Mouse (Mus musculus) cerebellum, adult 8-10 months (tissue): ENCODE data around the gene Vdac2.
A peak's percentile ranks its signal among the peaks of the same experiment; 100 is the strongest.

Source experiments
- DNase-seq: peaks from one replicate; pipeline ENCODE4 v3.0.0; 2022

Vdac2 gene

DNA sequence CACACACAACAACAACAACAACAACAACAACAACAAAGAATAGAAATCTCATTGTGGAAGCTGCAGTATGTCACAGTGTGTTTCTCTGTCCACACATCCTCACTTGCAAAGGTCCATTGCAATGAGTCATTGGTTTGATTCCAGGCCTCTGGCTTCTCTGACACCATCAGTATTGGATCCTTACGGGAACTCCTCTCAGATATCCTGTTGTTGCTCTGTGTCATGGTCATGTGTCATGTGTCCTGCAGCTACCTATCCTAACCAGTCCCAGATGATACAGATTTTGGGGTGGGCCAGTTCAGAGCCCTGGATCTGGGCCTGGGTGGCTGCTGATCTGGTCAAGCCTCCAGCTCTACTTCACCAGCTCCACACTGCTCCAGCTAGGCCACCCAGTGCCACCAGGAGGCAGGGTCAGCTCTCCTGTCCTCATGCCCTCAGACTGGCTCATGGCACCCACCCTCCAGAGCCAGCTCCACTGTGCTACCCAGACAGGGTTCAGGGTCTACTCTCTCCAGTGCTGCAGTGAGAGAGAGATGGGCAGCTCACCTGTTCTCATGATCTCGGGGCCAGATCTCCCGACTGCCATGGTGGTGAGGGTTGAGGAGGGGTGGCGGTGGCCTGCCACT, 4.0 kb upstream of the Vdac2 start:
- no peak for DNase-seq

GRCm38 (mm10) chr14:21822307-21822706, 2.7 kb upstream of the Vdac2 start:
- DNase-seq: no peak

- peak; percentile 50 for DNase-seq
Measured at GRCm38 (mm10) chr14:21822795-21823374, 2.2 kb upstream of the Vdac2 start.

- DNase-seq: no peak
Measured at GRCm38 (mm10) chr14:21823897-21824296, 1.1 kb upstream of the Vdac2 start.

- no peak for DNase-seq
Measured at GRCm38 (mm10) chr14:21825786-21826491, 901 bp downstream of the Vdac2 start.

- DNase-seq: peak; percentile 98
Measured at GRCm38 (mm10) chr14:21830876-21831767, 6.1 kb downstream of the Vdac2 start.

DNA sequence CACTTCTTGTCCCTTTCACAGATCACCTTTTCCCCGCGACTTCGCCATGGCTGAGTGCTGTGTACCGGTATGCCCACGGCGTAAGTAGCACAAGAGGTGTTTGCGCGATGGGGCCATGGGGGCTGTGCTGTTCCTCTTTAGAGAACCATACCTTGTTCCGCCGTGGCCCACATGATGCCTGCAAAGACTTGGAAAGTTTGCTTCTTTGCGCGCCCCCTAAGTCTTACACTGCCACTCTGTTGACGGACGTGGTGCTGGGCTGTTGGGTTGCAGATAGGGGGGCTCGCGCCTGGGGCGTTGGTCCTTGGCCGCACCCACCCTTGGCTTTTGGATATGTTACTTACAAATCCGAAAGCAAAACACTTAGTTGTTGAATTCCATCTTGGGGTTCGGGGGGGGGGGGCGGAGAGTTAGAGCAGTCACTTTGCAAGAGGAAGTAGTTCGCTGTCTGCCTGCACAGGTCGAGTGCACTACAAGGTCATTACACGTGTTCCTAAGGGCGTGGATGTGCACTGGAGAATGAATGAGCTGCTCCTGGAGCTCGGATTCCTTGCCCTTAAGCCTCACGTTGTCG, 6.9 kb downstream of the Vdac2 start:
- no peak for DNase-seq

DNA sequence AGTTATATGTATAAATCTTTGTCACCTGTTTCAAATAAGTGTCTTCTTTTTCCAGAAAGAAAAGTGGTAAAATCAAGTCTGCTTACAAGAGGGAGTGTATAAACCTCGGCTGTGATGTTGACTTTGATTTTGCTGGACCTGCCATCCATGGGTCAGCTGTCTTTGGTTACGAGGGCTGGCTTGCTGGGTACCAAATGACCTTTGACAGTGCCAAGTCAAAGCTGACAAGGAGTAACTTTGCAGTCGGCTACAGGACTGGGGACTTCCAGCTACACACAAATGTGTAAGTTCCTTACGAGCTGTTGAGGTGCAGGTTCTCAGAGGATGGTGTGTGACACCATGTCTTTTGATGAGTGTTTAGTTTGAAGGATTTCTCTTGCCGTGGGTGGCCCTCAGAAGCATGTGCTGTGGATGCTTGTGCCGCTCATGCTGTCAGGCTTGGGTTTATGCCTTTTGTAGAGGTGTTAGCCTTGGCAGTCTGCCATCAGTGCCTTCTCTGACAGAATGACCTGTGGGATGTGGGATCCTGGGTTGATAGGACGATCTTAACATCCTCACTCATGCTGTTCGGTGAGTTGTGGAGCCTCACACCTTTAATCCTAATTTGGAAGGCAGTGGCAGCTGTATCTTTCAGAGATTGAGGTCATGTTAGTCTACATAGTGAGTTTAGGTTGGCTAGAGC, 13.4 kb downstream of the Vdac2 start:
- no peak for DNase-seq

DNA sequence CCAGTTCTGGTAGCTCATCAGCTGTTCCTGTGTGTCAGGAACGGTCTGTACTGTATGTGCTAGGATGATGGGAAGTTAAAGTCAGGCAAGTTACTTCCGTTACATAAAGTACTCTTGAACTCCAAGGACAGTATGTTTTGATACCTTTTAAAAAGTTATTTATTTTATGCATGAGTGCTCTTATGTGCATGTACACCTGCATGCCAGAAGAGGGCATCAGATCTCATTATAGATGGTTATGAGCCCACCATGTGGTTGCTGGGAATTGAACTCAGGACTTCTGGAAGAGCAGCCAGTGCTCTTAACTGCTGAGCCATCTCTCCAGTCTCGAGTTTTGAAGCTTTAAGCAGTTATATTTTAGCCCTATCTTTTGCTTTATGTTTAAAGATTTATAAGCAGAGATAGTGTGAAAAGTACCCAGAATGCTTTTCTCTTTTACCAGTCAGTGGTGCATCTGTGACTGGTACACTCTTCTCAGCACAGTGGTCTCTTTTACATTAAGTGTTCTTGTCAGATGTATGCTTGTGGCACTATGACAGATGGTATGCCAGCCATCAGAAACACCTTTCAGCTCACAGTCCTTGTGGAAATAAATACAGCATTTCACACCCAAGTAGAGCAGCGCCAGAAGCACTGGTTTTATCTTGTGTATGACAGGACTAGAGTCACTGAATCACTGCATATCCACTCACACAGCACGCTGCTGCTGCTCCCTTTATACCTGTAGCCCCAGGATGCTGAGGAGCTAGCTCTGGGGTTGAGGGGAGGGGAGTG, 17.0 kb downstream of the Vdac2 start:
- DNase-seq: no peak

DNA sequence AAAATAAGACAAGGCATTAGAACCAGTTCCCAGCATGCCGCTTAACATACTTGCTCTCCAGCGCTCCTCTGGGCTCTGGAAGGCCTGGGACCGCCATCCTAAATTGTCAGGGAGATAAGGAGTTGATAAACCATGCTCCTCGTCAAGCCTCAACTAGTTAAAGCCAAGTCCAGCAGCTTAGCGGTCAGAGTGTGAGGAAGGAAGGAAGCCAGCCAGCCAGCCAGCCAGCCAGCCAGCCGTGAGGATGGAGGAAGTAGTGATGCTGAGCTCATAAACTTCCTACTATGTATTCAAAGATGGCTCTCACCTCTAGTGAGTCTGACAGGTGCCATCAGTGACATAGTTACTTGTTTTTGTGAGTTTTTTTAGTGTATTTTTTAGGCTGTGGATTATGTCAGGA, 18.2 kb downstream of the Vdac2 start:
- DNase-seq: no peak

GRCm38 (mm10) chr14:21846827-21847380, 21.9 kb downstream of the Vdac2 start:
- DNase-seq: no peak

- peak; percentile 43 for DNase-seq
Measured at GRCm38 (mm10) chr14:21847381-21848165, 22.5 kb downstream of the Vdac2 start.

GRCm38 (mm10) chr14:21848166-21849154, 23.4 kb downstream of the Vdac2 start, which contains the start of gene Comtd1:
Comtd1 (minus strand) TSS chr14:21848977.
- peak; percentile 97 for DNase-seq

GRCm38 (mm10) chr14:21849524-21850418, 24.7 kb downstream of the Vdac2 start:
- no peak for DNase-seq

GRCm38 (mm10) chr14:21850419-21851127, 25.5 kb downstream of the Vdac2 start:
- no peak for DNase-seq

DNA sequence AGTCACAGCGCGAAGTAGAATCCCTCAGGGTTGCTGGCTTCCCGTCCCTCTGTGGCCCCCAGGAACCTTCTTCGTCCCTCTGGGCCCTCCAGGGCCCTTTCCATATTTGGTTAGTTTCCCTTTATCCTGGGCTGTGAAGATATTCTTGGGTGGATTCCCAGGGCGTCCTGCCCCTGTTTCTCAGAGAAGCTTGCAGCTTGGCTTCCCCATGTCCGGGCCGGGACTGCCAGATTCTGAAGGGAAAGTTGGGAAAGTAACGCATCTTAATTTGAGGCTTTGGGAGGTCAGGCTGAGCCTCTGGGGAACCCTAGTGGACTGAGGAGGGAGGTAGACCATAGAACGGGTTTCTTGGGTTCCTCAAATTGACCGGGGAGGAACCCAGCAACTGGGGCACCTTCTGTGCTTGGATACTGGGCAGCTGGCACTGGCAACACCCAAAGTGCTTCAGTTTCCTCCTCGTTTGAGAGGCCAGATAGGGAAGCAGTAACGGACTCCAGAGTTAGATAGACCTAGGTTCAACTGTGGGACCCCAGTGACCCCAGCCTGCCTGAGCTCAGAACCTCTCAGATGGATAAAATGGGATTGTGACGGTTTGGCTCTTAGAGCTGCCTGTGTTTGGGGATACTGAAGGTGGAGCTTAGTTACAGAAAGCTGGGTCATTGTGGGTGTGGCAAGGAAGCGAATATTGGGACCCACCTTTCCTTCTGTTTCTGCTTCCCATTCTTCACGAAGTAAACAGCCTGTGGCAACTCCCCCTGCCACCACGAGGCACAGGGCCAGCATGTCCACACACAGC, 27.2 kb downstream of the Vdac2 start:
- DNase-seq: no peak
